Mouse (Mus musculus) ES-E14 (cell line): ENCODE measurements around the gene Paf1. TPM values are rescaled to one million over a fixed set of nuclear protein-coding genes. Genes with fewer than 3 reads are reported as not detected.

Source experiments
- DNase-seq: peaks from one replicate; pipeline ENCODE4 v3.0.0-alpha.2; 2013; ENCODE audit warnings: low read depth, low spot score
- H3K27ac ChIP-seq: 2 replicates; pipeline ENCODE4 v1.5.1; 2012; ENCODE audit warnings: low read depth, mild to moderate bottlenecking, low read length, moderate library complexity, mixed read lengths; ENCODE audit not compliant: poor library complexity, insufficient read depth, severe bottlenecking
- H3K36me3 ChIP-seq: 2 replicates; pipeline ENCODE4 v1.6.1; 2012; ENCODE audit warnings: mild to moderate bottlenecking, low read length, moderate library complexity, mixed read lengths; ENCODE audit not compliant: control insufficient read depth, poor library complexity, insufficient read depth, severe bottlenecking
- H3K4me1 ChIP-seq, 2 experiments: fragments of 150-350 bp in 1 of 2; sonication (generic) in 1 of 2; 2 replicates each; pipeline ENCODE4 v1.6.1; 2012; ENCODE audit warnings: low read length in 2 of 2, mild to moderate bottlenecking in 1 of 2, mixed read lengths in 1 of 2; ENCODE audit not compliant: control insufficient read depth in 2 of 2, insufficient read depth in 2 of 2, poor library complexity in 1 of 2
- H3K4me3 ChIP-seq, 2 experiments: fragments of 150-350 bp in 1 of 2; sonication (generic) in 1 of 2; 2 replicates each; pipeline ENCODE4 v1.5.1; 2012; ENCODE audit warnings: low read length in 2 of 2, low read depth in 1 of 2, mild to moderate bottlenecking in 1 of 2, mixed read lengths in 1 of 2; ENCODE audit not compliant: insufficient read depth in 1 of 2, poor library complexity in 1 of 2, severe bottlenecking in 1 of 2
- H3K9ac ChIP-seq: 2 replicates; pipeline ENCODE4 v1.6.1; 2012; ENCODE audit warnings: low read depth, mild to moderate bottlenecking, low read length, mixed read lengths; ENCODE audit not compliant: poor library complexity, insufficient read depth, severe bottlenecking
- H3K9me3 ChIP-seq: fragments of 150-350 bp; sonication (generic); 2 replicates; pipeline ENCODE4 v1.6.1; 2012; ENCODE audit warnings: low read depth, mild to moderate bottlenecking, low read length; ENCODE audit not compliant: control insufficient read depth, insufficient read depth
- CHD2 ChIP-seq: IDR thresholded peaks from 2 replicates; pipeline ENCODE4 v1.6.1; 2014; ENCODE audit warnings: mild to moderate bottlenecking, low read depth, low read length, inconsistent platforms
- HCFC1 ChIP-seq: IDR thresholded peaks from 2 replicates; pipeline ENCODE4 v1.6.1; 2012; ENCODE audit warnings: low read length, inconsistent platforms, borderline replicate concordance; ENCODE audit not compliant: insufficient read depth
- MAFK ChIP-seq: IDR thresholded peaks from 2 replicates; pipeline ENCODE4 v1.6.1; 2014; ENCODE audit warnings: mild to moderate bottlenecking, low read depth, low read length, inconsistent platforms; ENCODE audit not compliant: insufficient read depth
- ZC3H11A ChIP-seq: IDR thresholded peaks from 2 replicates; pipeline ENCODE4 v1.6.1; 2012; ENCODE audit warnings: low read depth, mild to moderate bottlenecking, inconsistent platforms, low read length, borderline replicate concordance
- ZNF384 ChIP-seq: IDR thresholded peaks from 2 replicates; pipeline ENCODE4 v1.6.1; 2012; ENCODE audit warnings: low read depth, low read length, inconsistent platforms
- in situ Hi-C, 2 experiments: fragments of 600-800 bp; cut with MboI; formaldehyde crosslinking; loops; one replicate each; pipeline ENCODE4 v1.15.1; 2025; ENCODE audit warnings: low sequenced_read_pairs in 2 of 2, inconsistent platforms in 1 of 2; ENCODE audit not compliant: unreplicated experiment in 2 of 2
- total RNA-seq: library from RNA; depleted of rRNA; stranded (reverse); fragments of 300-350 nt; gene quantifications from 2 replicates; pipeline ENCODE4 v1.2.3, GENCODE M21; 2012

Gene Paf1
- total RNA-seq, 1 experiment = 83.9 TPM

GRCm38 (mm10) chr7:28440739-28441138 lies 48.0 kb downstream of the Paf1 start:
- TF ChIP-seq MAFK = no peak
- TF ChIP-seq ZC3H11A = no peak
- no peak for TF ChIP-seq CHD2
- no peak for TF ChIP-seq HCFC1
- TF ChIP-seq ZNF384 = no peak
- Histone ChIP-seq H3K9me3 (no peaks in the 10 kb centered on the region), H3K27ac (no peak overlapping the region), H3K4me1 (peaks cover 0 to 4% of the 10 kb centered on the region in 2 experiments; a peak in 1 of 4 replicates), H3K9ac (no peak overlapping the region), H3K4me3 (no peak overlapping the region), H3K36me3 (no peaks in the 10 kb centered on the region)
- peak; percentile 49 for DNase-seq
- in situ Hi-C loops = no loop called here

DNA sequence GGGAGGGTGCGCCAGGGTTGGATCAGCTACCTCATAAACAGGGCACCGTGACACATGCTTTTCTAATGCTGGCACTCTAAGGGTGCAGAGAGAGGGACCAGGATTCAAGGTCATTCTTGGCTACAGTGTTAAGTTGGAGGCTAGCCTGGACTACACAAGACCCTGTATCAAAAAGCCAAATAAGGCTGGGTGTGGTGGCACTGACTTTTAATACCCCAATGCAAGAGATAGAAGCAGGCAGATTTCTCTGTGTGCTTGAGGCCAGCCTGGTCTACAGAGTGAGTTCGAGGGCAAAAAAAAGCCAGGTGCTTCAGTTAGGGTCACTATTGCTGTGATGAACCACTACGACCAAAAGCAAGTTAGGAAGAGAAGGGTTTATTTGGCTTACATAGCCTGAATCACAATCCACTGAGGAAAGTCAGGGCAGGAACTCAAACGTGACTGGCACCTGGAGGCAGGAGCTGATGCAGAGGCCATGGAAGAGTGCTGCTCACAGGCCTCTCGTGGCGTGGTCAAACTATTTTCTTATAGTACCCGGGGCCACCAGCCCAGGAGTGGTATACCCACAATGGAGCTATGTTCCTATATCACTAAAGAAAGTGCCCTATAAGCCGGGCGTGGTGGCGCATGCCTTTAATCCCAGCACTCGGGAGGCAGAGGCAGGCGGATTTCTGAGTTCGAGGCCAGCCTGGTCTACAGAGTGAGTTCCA lies 49.2 kb downstream of the Paf1 start:
- Histone ChIP-seq H3K9me3 (no peaks in the 10 kb centered on the region), H3K36me3 (no peaks in the 10 kb centered on the region), H3K27ac (no peak overlapping the region), H3K9ac (no peak overlapping the region), H3K4me3 (no peak overlapping the region), H3K4me1 (peaks cover 0 to 6% of the 10 kb centered on the region in 2 experiments; a peak in 2 of 4 replicates)
- TF ChIP-seq CHD2 (no peak), ZC3H11A (no peak), ZNF384 (no peak), MAFK (no peak), HCFC1 (no peak)
- in situ Hi-C loops = no loop called here
- DNase-seq = no peak

- no peak for DNase-seq
- peaks cover under 1 to 6% of the 10 kb centered on the region in 2 experiments; a peak in 2 of 4 replicates for H3K4me1 ChIP-seq
- in situ Hi-C loops = no loop called here
Observed at GRCm38 (mm10) chr7:28442688-28443087, 49.9 kb downstream of the Paf1 start.

GRCm38 (mm10) chr7:28444344-28444974 lies 51.7 kb downstream of the Paf1 start:
- Histone ChIP-seq H3K4me1 (peaks cover 6 to 10% of the 10 kb centered on the region in 2 experiments; a peak in 3 of 4 replicates), H3K27ac (no peak overlapping the region), H3K36me3 (no peaks in the 10 kb centered on the region), H3K4me3 (no peak overlapping the region), H3K9me3 (no peaks in the 10 kb centered on the region), H3K9ac (no peak overlapping the region)
- in situ Hi-C loops = no loop called here
- no peak for DNase-seq
- no peak for TF ChIP-seq CHD2
- no peak for TF ChIP-seq ZNF384
- TF ChIP-seq MAFK = no peak
- TF ChIP-seq HCFC1 = no peak
- TF ChIP-seq ZC3H11A = no peak

More at GRCm38 (mm10) chr7:28442688-28443087, 49.9 kb downstream of the Paf1 start:
- no peaks in the 10 kb centered on the region for H3K36me3 ChIP-seq
- H3K27ac ChIP-seq = no peak overlapping the region
- no peak overlapping the region for H3K9ac ChIP-seq
- H3K9me3 ChIP-seq = no peaks in the 10 kb centered on the region
- no peak for TF ChIP-seq MAFK
- TF ChIP-seq ZNF384 = no peak
- TF ChIP-seq CHD2 = no peak
- TF ChIP-seq ZC3H11A = no peak
- no peak for TF ChIP-seq HCFC1
- no peak overlapping the region for H3K4me3 ChIP-seq
